Mouse (Mus musculus): ENCODE measurements around the gene Sema3g.

Gene Sema3g

DNA sequence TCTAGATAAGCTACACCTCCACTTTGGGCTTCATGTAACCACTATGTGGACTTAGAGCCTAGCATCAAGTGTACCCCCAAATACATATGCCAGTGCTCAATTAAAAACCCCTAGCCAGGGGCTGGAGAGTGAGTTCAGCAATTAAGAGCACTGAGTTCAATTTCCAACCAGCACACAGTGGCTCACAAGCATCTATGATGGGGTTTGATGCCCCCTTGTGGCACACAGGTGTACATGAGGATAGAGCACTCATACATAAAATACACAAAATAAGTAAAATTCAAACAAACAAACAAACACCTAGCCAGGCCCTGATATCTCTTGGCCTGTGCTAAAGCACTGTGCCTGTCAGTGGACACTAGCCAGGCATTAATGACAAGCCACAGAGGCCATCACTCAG, 21.7 kb upstream of the Sema3g start:
- in situ Hi-C loops (cut with MboI, MseI) = loop anchor here (10.0 kb wide), 1 partner anchor 171 kb away; no protein-coding TSS in a partner anchor

DNA sequence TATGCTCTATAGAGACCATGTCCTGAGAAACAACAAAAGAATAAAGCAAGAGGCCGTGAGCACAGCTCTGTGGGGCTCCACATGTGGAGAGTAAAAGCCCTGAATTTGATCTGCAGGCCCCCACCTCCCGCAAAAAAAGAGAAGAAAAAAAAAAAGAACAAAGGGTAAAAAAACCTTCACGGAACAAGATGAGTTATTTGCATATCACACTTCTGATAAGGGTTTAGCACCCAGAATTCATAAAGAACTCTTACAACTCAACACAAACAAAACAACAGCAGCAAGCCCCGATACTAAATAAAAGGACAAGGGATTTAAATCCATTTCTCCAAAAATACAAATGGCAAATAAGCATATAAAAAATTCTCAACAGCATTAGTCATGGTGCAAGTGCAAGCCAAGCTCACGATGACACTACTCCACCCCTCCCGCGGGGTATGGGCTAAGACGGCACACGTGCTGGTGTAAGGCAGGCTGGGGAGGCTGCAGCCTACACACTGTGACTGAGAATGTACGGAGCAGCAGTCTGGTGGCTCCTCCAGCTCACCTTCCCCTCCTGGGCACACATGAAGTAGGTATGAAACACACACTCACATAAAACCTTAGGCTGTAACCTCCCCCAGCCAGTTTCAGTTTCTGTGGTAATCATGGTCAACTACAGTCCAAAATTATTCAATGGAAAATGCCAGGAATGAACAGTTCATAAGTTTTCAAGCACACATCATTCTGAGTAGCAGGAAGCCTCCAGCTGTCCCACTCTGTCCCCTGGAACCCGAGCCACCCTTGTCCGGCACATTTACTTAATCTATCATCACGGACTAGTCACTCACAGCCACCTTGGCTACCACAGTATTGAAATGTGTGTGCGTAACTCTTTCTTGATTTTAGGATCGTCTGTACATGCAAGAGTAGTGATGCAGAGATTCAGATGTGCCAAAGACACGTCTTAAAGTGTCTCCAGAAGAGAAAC, 19.8 kb upstream of the Sema3g start:
- in situ Hi-C loops (cut with MboI, MseI) = loop anchor here (10.0 kb wide), 1 partner anchor 173 kb away; no protein-coding TSS in a partner anchor

DNA sequence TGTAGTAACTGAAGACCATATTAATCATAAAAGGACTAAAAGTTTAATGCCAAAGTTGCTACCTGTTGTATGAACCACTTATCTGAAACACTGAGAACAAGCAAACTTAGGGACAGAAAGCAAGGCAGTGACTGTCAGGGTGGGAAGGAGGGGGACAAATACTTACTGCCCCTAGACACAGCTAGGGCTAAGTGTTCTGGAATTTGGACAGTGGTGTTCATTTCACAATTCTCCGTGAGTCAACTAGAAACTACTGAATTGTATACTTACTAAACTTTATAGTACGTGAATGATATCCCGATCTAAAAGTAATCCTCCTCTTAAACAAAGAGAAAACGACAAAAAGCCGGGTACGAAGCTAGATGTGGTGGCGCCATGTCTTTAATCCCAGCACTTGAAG, 18.1 kb upstream of the Sema3g start:
- in situ Hi-C loops (cut with MboI, MseI) = loop anchor here (10.0 kb wide), 1 partner anchor 175 kb away; no protein-coding TSS in a partner anchor

DNA sequence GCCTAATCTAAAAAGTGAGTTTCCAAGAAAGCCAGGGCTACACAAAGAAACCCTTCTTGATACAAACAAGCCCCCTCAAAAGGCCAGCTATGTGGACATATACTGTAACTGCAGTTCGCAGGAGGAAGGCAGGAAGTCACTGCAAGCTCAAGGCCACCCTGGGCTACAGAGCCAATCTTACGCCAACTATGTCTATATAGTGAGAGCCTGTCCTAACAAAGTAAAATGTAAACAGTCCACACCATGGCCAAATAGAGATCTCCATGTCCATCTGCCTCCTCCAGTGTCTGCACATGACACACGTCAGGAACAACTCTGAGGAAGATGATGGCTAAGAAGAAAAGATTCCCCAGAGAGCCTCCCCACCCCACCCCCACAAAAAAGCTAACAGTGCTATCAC, 17.6 kb upstream of the Sema3g start:
- in situ Hi-C loops (cut with MboI, MseI) = no loop called here

DNA sequence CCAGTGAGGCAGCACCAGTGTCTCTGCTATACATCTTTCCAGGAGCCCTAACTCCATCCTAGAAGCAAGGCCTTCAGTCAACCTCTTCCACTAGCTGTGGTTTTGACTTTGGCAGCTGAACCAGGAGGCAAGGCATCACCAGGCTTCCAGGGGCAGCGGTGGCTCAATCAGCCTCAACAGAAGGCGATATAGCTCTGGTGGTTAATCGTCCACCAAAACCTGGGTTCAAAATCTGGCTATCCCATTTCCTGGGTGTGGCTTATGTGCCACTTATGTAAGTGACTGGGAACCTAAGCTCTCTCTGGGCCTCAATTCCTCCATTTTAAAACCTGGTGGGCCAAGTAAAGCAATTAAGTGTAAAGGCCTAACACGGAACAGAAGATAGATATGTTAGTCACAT, 12.8 kb upstream of the Sema3g start:
- in situ Hi-C loops (cut with MboI, MseI) = no loop called here

DNA sequence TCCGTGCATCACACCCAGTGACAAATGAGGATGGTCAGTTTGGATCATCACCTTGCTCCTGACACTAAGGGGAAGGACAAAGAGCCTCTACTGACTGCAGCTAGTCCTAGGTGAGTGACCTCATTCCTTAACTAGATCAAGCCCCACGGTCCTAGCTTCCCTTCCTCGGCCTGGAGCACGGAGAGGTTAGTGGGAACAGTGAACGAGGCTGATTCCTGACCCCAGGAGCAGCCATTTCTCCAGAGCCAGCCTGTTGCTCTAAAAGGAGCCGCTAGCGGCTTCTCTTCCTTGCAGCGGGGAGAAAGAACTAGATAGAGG, 12.5 kb upstream of the Sema3g start:
- in situ Hi-C loops (cut with MboI, MseI) = no loop called here

DNA sequence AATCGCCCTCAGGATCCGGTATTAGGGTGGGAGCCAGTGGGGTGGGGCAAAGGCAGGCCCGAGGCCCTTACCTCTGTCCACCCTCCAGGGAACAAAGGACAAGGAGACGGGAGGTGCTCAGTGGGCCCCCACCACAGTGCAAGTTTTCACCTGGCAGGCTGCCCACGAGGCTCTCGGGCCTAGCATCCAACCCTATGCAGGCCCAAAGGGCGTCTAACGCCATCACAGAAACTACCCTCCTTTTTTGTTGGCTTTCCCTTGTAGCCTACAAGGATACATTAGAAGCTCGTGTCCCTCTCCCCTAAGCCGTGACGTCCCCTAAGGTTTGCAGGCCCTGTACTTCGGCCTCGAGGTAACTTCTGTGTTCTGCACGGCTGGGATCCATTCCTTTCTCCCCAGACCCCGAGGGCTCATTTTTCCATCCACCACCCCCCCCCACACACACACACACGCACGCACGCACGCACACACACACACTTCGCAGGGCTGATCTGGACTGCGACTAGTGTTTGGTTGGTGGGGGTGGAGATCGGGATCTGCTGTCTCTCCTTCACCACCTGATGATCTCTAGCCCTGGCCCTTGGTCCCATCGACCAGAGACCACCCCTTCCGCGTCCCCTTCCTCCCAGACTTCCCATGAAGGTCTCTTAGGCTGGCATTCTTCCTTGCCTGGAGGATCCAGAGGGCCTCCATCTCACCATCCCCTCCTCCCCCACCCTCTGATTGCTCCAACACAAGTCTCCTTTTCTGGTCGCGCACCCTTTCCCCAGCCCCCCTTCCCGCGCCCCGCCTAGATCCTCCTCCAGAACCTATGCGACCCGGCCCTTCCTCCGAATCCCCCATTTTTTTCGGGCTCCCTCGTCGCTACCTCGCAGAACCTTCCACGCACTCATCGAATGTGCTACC, 11.8 kb upstream of the Sema3g start:
- in situ Hi-C loops (cut with MboI, MseI) = no loop called here

DNA sequence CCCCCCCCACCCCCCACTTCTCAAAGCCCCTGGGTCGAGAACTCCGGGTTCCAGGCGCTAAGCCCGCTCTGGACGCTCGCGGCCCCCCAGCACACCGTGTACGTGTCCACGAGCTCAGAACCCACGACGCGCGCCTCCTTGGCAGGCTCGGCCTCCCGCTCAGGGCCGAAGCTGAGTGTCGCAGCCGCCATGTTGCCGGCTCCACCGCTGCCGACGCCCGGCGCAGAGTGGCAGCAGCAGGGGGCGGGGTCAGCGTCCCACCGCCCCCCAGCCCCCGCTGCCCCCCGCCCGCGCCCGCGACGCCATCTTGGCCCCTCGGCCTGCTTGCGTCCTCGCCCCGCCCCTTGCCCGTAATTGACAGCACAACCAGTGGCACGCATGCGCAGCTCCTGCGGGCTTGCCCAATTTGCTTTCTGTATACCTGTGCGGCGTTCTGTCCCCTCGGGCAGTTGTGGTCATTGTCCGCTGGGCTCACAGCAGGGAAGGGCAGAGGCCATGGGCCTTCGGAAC, 11.1 kb upstream of the Sema3g start:
- in situ Hi-C loops (cut with MboI, MseI) = no loop called here

DNA sequence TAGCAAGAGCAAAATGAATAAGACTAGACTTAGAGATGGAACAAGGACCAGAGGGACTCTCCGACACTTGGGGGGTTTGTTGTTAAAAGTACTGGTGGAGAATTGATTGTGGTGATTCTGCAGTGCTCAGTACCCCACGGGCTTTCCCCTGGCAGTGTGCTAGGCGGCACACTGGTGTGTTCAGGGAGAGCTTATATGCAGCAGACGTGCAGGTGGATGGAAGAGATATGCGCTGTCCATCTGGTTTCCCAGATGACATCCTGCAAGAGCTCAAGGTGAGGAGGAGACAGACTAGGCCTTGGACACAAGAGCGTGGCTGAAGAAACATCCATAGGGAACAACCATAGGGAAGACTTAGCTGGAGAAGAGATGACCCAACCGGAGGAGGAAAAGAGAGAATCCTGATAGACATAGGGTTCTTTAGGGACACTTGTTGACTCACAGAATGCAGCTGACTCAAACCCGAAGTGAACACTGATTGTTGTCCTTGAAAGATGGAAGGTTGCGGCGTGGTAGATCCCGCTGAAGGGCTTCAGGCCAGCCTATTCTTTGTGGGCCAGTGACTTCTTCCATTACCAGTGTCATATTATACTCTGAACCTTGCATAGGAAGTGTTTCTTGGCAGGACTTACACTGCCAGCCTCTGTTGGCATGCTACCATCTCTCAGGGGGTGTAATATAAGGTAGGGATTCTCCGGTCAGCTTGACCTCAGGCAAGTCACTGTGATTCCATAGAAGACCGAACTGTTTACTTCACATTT, 10.4 kb upstream of the Sema3g start:
- in situ Hi-C loops (cut with MboI, MseI) = no loop called here

DNA sequence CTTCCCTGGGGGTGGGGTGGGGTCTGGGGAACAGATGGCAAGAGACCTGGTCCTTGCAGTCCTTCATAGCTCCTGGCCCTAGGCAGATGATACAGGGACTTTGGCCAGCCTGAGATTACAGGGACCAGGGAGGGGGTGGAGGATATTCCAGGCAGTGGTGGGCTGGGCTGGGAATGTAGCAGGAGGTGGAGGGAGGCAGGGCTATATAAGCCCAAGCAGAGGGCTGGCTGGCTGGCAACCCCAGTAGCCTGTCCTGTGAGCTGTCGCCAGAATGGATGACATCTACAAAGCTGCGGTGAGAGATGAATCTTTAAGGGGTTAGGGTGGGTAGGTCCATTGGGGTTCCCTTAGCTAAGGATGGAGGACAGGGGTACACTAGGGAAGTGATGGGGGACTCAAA, 9.6 kb upstream of the Sema3g start, which contains the start of gene Tnnc1:
TSS of gene Tnnc1 (plus strand) at position 229 of the 400 bp plus-strand sequence.
- in situ Hi-C loops (cut with MboI, MseI) = no loop called here

DNA sequence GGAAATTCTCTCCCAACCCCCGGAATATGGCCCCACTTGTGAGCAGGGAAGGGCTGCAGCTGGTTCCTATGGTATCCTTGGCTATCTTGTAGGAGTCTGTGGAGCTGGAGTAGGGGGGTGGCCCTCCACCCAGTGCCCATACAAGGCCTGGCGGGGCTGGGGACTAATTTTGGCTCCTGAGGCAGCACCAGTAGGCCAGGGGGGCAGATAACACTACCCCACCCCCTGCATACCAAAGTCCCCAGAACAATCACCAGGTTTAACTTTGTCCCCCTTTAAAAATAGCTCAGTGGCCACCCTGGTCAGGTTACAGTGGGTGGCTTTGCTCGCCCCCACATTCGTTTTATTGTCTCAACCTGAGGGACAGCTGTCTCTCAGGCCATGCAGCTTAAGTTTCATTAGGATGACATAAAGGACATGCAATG, 8.5 kb upstream of the Sema3g start:
- in situ Hi-C loops (cut with MboI, MseI) = no loop called here

DNA sequence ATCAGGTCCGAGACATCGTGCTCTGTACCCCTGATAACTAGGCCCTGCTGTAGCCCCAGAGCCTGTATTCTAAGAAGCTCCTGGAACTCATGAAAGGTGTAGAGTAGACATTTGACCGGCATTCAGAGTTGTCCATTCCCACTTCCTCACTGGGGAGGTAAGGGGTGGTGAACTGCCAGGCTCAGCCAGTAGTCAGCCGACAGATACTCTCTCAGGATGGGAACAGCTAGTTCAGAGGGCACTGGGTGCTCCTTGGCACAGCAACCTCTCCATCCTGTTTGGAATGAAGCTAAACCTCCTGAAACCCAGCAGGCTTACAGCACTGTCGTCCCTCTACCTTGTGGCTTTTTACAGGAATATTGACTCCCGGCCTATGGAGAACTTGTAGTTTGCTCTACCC, 5.8 kb upstream of the Sema3g start:
- in situ Hi-C loops (cut with MboI, MseI) = loop anchor here (5.0 kb wide), 2 partner anchors 40 to 100 kb away; partner anchors contain the start of genes Bap1 and Phf7

DNA sequence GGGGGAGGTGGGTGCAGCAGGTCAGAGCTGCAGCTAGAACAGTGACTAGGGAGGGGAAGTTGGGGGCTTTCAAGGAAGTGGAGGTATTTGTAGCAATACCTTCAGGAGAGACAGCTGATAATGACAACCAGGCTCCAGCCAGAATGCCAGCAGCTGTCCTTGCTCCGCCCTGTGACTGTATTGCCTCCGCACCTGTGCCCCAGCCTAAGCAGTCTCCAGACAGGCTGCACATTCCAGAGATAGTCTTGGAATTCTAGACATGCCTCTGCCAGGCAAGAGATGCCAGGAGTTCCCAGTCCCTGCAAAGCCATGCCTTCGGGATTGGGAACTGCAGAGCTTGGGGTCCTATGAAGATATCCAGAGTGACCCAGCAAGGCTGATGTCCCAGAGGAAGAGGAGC, 5.2 kb upstream of the Sema3g start:
- in situ Hi-C loops (cut with MboI, MseI) = loop anchor here (5.0 kb wide), 2 partner anchors 40 to 100 kb away; partner anchors contain the start of genes Bap1 and Phf7

DNA sequence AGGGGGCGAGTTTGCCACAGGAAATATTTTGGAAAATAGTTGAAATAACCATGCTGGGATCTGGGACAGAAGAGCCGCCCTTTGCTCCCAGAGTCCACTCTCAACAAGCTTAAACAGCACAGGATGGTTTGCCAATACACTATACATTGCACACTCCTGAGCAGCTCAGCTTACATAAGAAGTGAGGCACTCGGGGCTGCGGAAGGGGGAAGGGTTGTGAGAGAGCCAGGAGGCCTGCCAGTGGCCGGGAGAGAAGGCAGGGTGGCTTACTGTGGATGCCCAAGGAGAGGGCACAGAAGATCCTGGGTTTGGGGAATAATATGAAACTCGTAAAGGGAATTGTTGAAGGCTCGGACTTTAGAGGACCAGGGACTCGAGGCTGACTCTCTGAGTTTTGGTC, 3.8 kb upstream of the Sema3g start:
- in situ Hi-C loops (cut with MboI, MseI) = loop anchor here (5.0 kb wide), 2 partner anchors 38 to 98 kb away; partner anchors contain the start of genes Bap1 and Phf7

DNA sequence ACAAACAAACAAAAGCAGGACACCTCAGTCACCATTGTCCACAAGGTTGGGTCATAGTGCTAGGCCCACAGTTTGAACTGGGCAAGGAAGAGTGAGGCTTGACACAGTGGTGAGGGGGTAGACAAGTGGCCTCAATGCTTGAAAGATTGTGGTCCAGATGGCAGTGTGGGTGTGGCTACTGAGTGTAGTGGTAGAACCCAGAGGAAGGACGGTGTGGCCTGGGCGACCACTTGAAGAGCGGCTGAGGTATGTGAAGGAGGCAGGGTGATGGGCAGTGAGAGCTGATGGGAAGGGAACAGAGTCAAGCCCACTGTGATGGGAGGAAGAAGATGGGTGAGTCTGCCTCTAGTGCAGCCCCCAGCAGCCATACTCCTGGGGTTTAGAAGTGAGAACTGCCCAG, 3.0 kb upstream of the Sema3g start:
- in situ Hi-C loops (cut with MboI, MseI) = loop anchor here (5.0 kb wide), 2 partner anchors 38 to 98 kb away; partner anchors contain the start of genes Bap1 and Phf7

DNA sequence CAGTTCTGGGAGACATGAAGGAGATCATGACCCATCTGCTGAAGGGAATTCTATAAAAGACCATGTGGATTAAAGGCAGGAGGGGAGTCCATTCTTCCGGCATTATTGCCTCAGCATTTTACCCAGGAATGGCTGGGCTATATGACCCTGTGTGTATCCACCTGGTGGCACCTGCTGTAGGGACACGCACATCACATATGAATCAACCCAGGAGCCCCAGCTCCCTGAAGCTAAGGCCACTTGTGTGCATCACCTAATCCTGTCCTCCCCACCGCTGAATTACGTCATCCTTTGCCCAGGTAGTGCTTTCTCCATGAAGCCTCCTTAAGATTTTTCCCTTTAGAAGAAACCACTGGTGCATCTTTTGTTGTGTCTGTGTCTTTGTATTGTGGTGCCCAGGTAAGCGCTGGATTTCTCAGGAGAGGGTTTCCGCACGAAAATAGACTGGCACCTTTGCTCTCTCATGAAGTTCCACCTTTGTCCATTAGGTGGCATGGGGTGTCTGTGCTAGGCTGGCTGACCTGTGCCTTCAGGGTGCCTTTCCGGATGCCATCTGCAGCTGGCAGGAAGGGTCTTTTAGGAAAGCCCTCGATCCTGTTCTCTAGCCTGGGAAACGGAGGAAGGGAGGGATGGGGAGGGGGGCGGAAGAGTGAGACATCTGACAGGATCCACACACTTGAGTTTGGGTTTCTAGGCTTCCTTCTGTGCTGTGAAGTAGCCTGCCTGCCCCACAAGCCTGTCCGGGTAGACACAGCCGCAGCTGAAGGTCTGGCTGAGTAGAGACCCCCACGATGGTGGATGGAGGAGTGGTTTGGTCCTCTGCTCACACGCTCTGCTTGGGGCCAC, 2.3 kb upstream of the Sema3g start:
- in situ Hi-C loops (cut with MboI, MseI) = no loop called here

DNA sequence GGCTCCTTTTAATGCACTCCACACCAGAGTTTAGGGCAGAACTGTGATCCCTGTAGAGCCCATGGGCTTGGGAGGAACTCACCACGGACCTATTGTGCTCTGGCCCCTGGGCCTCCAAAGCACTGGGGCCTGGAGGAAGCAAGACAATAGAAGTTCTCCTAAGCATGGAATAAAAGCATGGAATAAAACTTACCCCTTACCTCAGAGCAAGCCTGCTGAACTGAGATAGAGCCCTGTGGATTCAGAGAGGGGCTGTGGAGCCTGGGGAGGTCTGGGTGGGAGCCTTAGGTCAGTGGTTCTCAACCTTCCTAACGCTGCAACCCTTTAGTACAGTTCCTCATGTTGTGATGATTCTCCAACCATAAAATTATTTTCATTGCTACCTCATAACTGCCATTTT, 814 bp upstream of the Sema3g start, which contains the start of gene Nisch:
TSS of gene Nisch (minus strand) at position 101 of the 400 bp plus-strand sequence.
- in situ Hi-C loops (cut with MboI, MseI) = no loop called here

DNA sequence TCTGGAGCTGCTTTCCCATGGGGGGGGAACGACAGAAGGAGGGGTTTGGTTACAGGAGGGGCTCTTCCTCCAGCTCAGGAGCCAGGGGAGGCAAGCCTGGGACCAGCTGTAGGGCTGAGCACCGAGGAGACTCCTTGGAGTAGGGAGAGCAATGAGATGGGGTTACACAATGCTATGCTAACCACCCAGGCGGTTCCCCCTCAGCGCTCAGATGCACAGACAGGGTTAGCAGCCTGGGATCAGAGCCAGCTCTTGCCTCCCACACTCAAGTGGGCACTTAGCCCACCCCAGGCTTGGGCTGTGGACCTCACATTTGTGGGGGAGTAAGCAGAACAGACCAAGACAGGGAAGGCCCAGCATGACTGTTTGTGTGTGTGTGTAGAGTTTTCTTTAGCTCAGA, 9.3 kb downstream of the Sema3g start:
- in situ Hi-C loops (cut with MboI, MseI) = no loop called here

DNA sequence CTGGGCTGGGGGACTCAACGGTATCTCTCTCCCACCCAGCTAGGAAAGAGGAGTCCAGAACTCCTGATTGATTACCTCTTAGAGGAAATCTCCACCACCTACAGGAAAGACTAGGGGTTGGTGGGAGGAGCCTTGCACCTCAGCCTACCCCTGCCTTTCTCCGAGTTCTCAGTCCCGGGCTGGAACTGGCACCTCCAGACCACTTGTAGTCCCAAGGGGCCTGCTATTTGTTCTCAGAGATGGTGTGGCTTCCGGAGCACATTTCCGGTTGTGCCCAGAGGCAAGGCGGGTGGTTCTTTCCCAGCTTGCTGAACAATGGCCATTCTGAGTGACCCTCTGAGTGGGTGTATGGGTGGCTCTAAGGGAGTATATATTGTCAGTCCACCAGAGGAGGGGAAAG, 10.6 kb downstream of the Sema3g start:
- in situ Hi-C loops (cut with MboI, MseI) = no loop called here

DNA sequence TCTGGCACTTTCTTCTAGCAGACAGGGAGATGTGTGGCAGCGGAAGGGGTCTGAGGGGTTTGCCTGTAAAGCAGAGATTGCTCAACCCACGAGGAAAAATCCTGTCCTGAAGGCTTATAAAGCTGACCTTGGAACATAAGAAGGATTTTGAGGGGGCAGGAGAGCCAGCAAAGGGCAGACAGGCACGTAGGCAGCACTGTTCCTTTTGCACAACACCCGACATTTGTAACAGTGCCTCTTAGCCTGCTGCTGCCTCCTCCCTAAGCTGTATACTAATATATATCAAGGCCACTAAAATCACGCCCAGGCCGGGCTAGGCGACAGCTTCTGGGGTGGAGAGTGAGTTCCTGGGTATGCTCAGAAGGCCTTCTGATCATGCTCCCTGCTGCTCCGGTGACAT, 12.8 kb downstream of the Sema3g start:
- in situ Hi-C loops (cut with MboI, MseI) = no loop called here
